Mouse (Mus musculus): Measurements from ENCODE around the gene Gm20547.

GRCm38 (mm10) chr17:34862416-34863081 is 19.3 kb downstream of the Gm20547 start, which contains the start of gene Cfb:
- TF ChIP-seq POLR2A (IDR thresholded peaks at IDR 0.05; ENCODE audit: control insufficient read depth in 1 of 2, insufficient read depth in 1 of 2, low read depth in 1 of 2, low read length in 2 of 2, poor library complexity in 1 of 2) (no peak), CTCF (IDR thresholded peaks at IDR 0.05 in 2 of 3, conservative IDR thresholded peaks at IDR 0.05 in 1 of 3; ENCODE audit: control insufficient read depth in 1 of 3, insufficient read depth in 1 of 3, low read depth in 2 of 3, low read length in 3 of 3, poor library complexity in 1 of 3, severe bottlenecking in 1 of 3) (no peak), BHLHE40 (IDR thresholded peaks at IDR 0.05; ENCODE audit: borderline replicate concordance, low read depth, low read length) (no peak), POLR2AphosphoS5 (IDR thresholded peaks at IDR 0.05; ENCODE audit: borderline replicate concordance, low read depth, low read length) (no peak), MYC (IDR thresholded peaks at IDR 0.05; ENCODE audit: low read depth, low read length) (no peak), USF1 (IDR thresholded peaks at IDR 0.05; ENCODE audit: low read depth, low read length) (no peak)

Measured in MEL (cell line).